Mouse (Mus musculus) heart, adult 2 months (tissue): ENCODE data around the gene Sarm1. TPM values are rescaled to one million over a fixed set of nuclear protein-coding genes. Genes with fewer than 3 reads are reported as not detected.

Experiments used
- DNase-seq, 2 experiments: peaks; one replicate each; pipeline ENCODE4 v3.0.0; 2021
- H3K27ac ChIP-seq: fragments of 200-600 bp; 2 replicates; pipeline ENCODE4 v1.8.1; 2022
- H3K27me3 ChIP-seq: fragments of 200-500 bp; 2 replicates; pipeline ENCODE4 v1.6.1; 2012; ENCODE audit warnings: mild to moderate bottlenecking, low read length, inconsistent platforms, mixed read lengths; ENCODE audit not compliant: control insufficient read depth, insufficient read depth
- H3K36me3 ChIP-seq: fragments of 200-500 bp; 2 replicates; pipeline ENCODE4 v1.6.1; 2012; ENCODE audit warnings: low read length, inconsistent platforms; ENCODE audit not compliant: control insufficient read depth, insufficient read depth
- H3K4me1 ChIP-seq: fragments of 200-500 bp; 2 replicates; pipeline ENCODE4 v1.6.1; 2011; ENCODE audit warnings: low read length; ENCODE audit not compliant: control insufficient read depth, insufficient read depth
- H3K4me3 ChIP-seq: fragments of 200-600 bp; 2 replicates; pipeline ENCODE4 v1.8.1; 2022
- H3K79me2 ChIP-seq: fragments of 200-500 bp; replicated peaks from 2 replicates; pipeline ENCODE4 v1.6.1; 2012; ENCODE audit warnings: mild to moderate bottlenecking, inconsistent platforms, low read length, moderate library complexity, mixed read lengths; ENCODE audit not compliant: control insufficient read depth, insufficient read depth
- H3K9ac ChIP-seq: fragments of 200-500 bp; 2 replicates; pipeline ENCODE4 v1.6.1; 2012; ENCODE audit warnings: low read depth, mild to moderate bottlenecking, control low read depth, inconsistent platforms, low read length, mixed read lengths
- CTCF ChIP-seq: fragments of 200-600 bp; IDR thresholded peaks from 2 replicates; pipeline ENCODE4 v1.8.1; 2022; ENCODE audit warnings: antibody characterized with exemption, mild to moderate bottlenecking, moderate library complexity
- EP300 ChIP-seq: fragments of 200-500 bp; IDR thresholded peaks from 2 replicates; pipeline ENCODE4 v1.6.1; 2011; ENCODE audit warnings: low read depth, low read length, control low read depth; ENCODE audit not compliant: insufficient read depth
- POLR2A ChIP-seq: fragments of 200-500 bp; IDR thresholded peaks from 2 replicates; pipeline ENCODE4 v1.6.1; 2011; ENCODE audit warnings: mild to moderate bottlenecking, low read depth, low read length, control low read depth; ENCODE audit not compliant: insufficient read depth
- WGBS: fragments of 180-500 bp; shearing (Covaris S2); methylation state at CpG from one replicate; pipeline ENCODE4 v1.1.7; 2018; 5-methylcytosine and 5-hydroxymethylcytosine counted together
- intact Hi-C: fragments of 180-260 bp; cut with DNase I; formaldehyde crosslinking; loops from one replicate; pipeline ENCODE4 v1.15.1; 2025
- polyA plus RNA-seq: library from polyadenylated mRNA; depleted of rRNA; stranded (reverse); fragments of >200 nt; gene quantifications from 2 replicates; pipeline ENCODE4 v1.2.3, GENCODE M21; 2012
- total RNA-seq, 2 experiments: library from RNA; stranded (reverse); gene quantifications; 2 replicates each; pipeline ENCODE4 v1.2.3; 2021

The Sarm1 gene
- total and polyA plus RNA-seq, 3 experiments: 0.23 to 0.52 (median 0.45) TPM

- no peak overlapping the region for H3K27ac ChIP-seq
Measured at GRCm38 (mm10) chr11:78467932-78468331, 29.6 kb downstream of the Sarm1 start.

DNA sequence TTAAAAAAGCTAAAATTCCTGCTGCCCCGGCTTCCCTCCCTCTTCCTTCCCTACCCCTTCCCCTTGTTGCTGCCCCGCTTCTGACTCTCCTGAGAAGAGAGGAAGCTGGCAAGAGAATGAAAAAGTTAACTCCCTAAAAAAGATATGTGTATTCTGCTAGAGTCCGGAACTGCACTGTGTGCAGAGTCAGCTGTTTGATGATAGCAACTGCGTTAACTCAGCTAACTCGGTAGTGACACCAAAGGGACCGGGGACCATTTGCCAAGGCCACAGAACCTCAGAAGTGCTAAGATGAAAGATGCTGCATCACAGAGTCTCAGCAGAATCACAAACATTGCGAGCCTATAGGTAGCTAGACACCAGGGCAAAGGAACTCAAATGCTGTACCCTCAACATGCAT lies 30.0 kb downstream of the Sarm1 start:
- Histone ChIP-seq H3K9ac (no peak overlapping the region), H3K79me2 (no peaks in the 10 kb centered on the region), H3K36me3 (no peaks in the 10 kb centered on the region), H3K27ac (no peak overlapping the region), H3K27me3 (no peaks in the 10 kb centered on the region), H3K4me1 (peaks cover 2% of the 10 kb centered on the region; the same call in 1 of the 2 replicates), H3K4me3 (no peak overlapping the region)
- DNase-seq: no peak
- TF ChIP-seq CTCF: no peak
- WGBS: 43% methylated on average over 7 of the region's 7 CpGs
- intact Hi-C loops: no loop called here

More at GRCm38 (mm10) chr11:78467932-78468331, 29.6 kb downstream of the Sarm1 start:
- Histone ChIP-seq H3K9ac (no peak overlapping the region), H3K4me3 (no peak overlapping the region), H3K4me1 (peaks cover 2% of the 10 kb centered on the region; the same call in 1 of the 2 replicates), H3K79me2 (no peaks in the 10 kb centered on the region), H3K27me3 (no peaks in the 10 kb centered on the region), H3K36me3 (no peaks in the 10 kb centered on the region)
- intact Hi-C loops: no loop called here
- WGBS: 42% methylated on average over 3 of the region's 3 CpGs
- TF ChIP-seq CTCF (no peak), EP300 (no peak), POLR2A (no peak)
- no peak for DNase-seq

DNA sequence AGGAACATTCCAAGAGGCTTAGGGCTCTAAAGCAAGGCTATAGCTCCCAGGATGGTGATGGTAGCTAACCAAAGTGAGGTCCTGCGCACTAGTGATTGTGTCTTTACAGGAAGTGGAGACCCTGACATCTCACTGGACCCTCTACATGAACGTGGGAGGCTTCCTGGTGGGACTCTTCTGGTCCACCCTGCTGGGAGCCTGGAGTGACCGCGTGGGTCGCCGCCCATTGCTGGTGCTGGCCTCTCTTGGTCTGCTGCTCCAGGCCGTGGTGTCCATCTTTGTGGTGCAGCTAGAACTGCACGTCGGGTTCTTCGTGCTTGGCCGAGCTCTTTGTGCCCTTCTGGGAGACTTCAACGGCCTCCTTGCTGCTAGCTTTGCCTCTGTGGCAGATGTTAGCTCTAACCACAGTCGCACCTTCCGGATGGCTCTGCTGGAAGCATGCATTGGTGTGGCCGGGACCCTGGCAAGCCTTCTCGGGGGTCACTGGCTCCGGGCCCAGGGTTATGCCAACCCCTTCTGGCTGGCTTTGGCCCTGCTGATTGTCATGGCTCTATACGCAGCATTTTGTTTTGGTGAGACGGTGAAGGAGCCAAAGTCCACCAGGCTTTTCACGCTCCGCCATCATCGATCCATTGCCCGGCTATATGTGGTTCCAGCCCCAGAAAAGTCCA lies 31.2 kb downstream of the Sarm1 start:
- no peak overlapping the region for H3K9ac ChIP-seq
- intact Hi-C loops: no loop called here
- no peaks in the 10 kb centered on the region for H3K36me3 ChIP-seq
- no peak for DNase-seq
- peak overlapping the region; percentile 82 for H3K4me3 ChIP-seq
- no peaks in the 10 kb centered on the region for H3K79me2 ChIP-seq
- H3K4me1 ChIP-seq: peaks cover 2% of the 10 kb centered on the region; the same call in 1 of the 2 replicates
- TF ChIP-seq CTCF (no peak), EP300 (no peak), POLR2A (no peak)
- H3K27ac ChIP-seq: no peak overlapping the region
- WGBS: 73% methylated on average over 23 of the region's 23 CpGs
- no peaks in the 10 kb centered on the region for H3K27me3 ChIP-seq

DNA sequence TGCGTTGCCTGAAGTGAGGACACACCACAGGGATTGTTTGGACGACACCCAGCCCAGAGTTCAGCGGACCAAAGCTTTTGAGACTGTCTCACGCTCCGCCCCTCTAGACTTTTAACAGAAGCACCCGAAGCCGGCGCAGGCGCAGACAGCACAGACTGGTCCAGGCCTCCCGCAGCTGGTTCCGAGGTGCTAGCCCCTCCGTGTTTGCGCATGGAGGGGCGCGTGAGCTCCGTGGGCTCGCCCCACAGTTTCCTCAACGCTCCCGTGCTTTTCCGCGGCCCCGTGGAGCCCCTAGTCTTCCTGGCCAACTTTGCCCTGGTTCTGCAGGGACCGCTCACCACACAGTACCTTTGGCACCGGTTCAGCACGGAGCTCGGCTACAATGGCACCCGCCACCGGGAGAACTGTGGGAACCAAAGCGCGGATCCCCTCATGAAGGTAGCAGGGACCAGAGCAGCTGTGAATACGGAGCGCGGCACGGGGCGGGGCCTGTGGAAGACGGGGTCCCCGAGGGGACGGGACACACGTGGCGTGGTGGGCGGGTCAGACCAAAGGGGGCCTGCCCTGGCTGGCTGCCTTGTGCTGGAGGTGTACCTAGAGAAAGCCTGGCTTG lies 31.9 kb downstream of the Sarm1 start, which contains the start of gene Slc46a1:
TSS of gene Slc46a1 (plus strand) at position 130 of the 613 bp plus-strand sequence.
- no peaks in the 10 kb centered on the region for H3K27me3 ChIP-seq
- no peaks in the 10 kb centered on the region for H3K36me3 ChIP-seq
- H3K4me3 ChIP-seq: peak within 1 kb of the TSS; percentile 82
- TF ChIP-seq CTCF (no peak), EP300 (no peak), POLR2A (no peak)
- intact Hi-C loops: no loop called here
- no peaks in the 10 kb centered on the region for H3K79me2 ChIP-seq
- peak within 1 kb of the TSS; percentile 83 for H3K9ac ChIP-seq
- peak; percentile 86 to 87 for DNase-seq
- peak within 1 kb of the TSS; percentile 65 for H3K27ac ChIP-seq
- WGBS: under 1% methylated on average over 41 of the region's 41 CpGs
- H3K4me1 ChIP-seq: peaks cover 2% of the 10 kb centered on the region; the same call in 1 of the 2 replicates

DNA sequence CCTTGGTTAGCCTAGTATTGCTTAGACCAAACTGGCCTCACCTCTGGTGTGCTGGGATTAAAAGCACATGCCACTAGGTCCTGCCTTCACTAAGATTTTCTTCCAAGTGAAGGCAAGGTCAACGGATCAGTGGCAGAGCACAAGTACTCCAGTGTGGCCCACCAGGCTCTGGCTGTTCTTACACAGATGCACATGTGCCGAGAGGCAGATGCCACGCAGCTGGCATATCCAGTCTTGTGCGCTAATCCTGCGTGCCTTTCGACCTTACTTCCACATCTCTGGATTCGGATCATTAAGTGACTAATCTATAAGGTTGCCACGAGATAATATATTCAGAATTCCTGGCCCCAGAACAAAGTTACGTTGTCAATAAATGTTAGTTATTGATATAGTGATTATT lies 32.4 kb downstream of the Sarm1 start:
- intact Hi-C loops: no loop called here
- H3K4me1 ChIP-seq: peaks cover 2% of the 10 kb centered on the region; the same call in 1 of the 2 replicates
- H3K36me3 ChIP-seq: no peaks in the 10 kb centered on the region
- no peak for DNase-seq
- peak overlapping the region; percentile 82 for H3K4me3 ChIP-seq
- H3K27me3 ChIP-seq: no peaks in the 10 kb centered on the region
- no peak overlapping the region for H3K9ac ChIP-seq
- no peak overlapping the region for H3K27ac ChIP-seq
- WGBS: 52% methylated on average over 9 of the region's 9 CpGs
- no peaks in the 10 kb centered on the region for H3K79me2 ChIP-seq
- no peak for TF ChIP-seq EP300
- TF ChIP-seq CTCF: no peak
- TF ChIP-seq POLR2A: no peak
